Mouse (Mus musculus): ENCODE data around the gene Mas1. TPM values are rescaled to one million over a fixed set of nuclear protein-coding genes. Genes with fewer than 3 reads are reported as not detected.

The Mas1 gene
- polyA plus RNA-seq, 1 experiment from 2014 or later: 0.78 TPM

DNA sequence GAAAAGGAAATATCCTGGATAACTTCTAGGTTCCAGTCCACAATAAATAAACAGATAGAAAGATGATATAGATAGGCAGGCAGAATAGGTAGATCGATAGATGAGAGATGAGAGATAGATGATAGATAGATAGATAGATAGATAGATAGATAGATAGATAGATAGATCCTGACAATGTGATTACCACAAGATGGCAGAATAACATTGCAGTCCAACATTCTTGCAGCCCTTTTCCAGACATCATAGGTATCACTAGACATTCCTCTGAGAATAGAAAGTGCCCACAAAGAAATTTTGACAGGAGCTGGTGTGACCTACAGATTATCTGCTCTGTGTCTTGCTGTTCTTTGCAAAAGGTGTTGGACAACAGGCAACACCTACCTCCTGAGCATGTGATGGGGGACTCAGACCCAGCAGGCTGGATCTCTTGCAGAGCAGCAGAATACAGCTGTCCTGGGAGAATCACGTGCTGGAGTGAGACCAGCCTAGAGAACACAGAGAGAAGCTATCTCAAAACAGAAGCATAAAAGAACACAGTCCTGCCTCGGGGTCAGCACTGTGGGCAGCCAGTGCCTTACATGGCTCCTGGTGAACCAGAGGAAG, 70.4 kb downstream of the Mas1 start:
- WGBS: 70% methylated on average over 3 of the region's 3 CpGs
- peaks cover 46% of the 10 kb centered on the region for H3K4me1 ChIP-seq (ENCODE audit: control insufficient read depth, insufficient read depth, low read length)
- H3K36me3 ChIP-seq (ENCODE audit: control insufficient read depth, insufficient read depth, low read length): no peaks in the 10 kb centered on the region
- ATAC-seq: no peak
- no peak overlapping the region for H3K27ac ChIP-seq (ENCODE audit: low read length)
- no peak overlapping the region for H3K4me2 ChIP-seq (ENCODE audit: low read depth, low read length)
- H3K9ac ChIP-seq (ENCODE audit: low read depth, low read length): no peak overlapping the region
- no peak overlapping the region for H3K4me3 ChIP-seq (ENCODE audit: low read length)
- H3K9me3 ChIP-seq (ENCODE audit: control insufficient read depth, low read length): no peaks in the 10 kb centered on the region
- no peaks in the 10 kb centered on the region for H3K27me3 ChIP-seq (replicated peaks; ENCODE audit: control insufficient read depth, insufficient read depth, low read length)

- Histone ChIP-seq H3K36me3 (ENCODE audit: control insufficient read depth, insufficient read depth, low read length) (no peaks in the 10 kb centered on the region), H3K9ac (ENCODE audit: low read depth, low read length) (no peak overlapping the region), H3K4me3 (ENCODE audit: low read length) (no peak overlapping the region), H3K27ac (ENCODE audit: low read length) (no peak overlapping the region), H3K9me3 (ENCODE audit: control insufficient read depth, low read length) (no peaks in the 10 kb centered on the region), H3K27me3 (replicated peaks; ENCODE audit: control insufficient read depth, insufficient read depth, low read length) (no peaks in the 10 kb centered on the region), H3K4me1 (ENCODE audit: control insufficient read depth, insufficient read depth, low read length) (peaks cover 50% of the 10 kb centered on the region), H3K4me2 (ENCODE audit: low read depth, low read length) (no peak overlapping the region)
- WGBS: 59% methylated on average over 3 of the region's 3 CpGs
- no peak for ATAC-seq
These were observed 71.3 kb downstream of the Mas1 start for GRCm38 (mm10) chr17:12796633-12797032.

DNA sequence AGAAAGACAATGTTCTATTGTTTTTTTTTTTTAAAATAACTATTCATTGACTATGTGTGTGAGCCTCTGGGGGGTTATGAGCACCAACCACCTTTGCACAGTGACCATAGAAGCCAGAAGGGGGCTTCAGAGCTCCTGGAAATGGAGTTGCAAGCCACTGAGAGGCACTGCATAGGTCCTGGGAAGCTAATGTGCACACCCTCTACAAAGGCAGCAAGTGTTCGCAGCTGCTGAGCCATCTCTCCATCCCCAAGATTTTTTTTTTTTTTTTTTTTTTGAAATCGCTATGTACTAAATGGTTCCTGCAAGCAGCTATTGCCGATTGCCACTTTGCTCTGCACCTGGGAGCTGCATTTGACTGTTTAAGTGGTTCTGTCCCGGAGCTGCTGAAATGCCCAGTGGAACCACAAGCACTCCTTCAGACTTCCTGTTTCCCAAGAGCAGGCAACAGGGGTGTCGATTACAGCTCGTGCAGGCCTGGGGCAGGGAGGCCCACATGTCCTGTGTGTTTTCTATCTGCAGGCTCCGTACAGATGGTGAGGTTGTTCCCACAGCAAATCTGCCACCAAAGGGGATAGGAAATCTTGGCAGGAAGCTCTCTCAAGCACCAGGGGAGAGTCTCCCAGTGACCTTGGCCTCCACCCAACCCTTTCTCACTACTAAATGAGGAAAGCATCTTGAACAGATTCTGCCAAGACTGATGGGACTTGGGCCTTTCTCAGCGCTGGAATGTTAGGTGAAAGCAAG, 74.1 kb downstream of the Mas1 start:
- no peaks in the 10 kb centered on the region for H3K36me3 ChIP-seq (ENCODE audit: control insufficient read depth, insufficient read depth, low read length)
- H3K4me2 ChIP-seq (ENCODE audit: low read depth, low read length): no peak overlapping the region
- no peaks in the 10 kb centered on the region for H3K9me3 ChIP-seq (ENCODE audit: control insufficient read depth, low read length)
- H3K9ac ChIP-seq (ENCODE audit: low read depth, low read length): no peak overlapping the region
- no peaks in the 10 kb centered on the region for H3K27me3 ChIP-seq (replicated peaks; ENCODE audit: control insufficient read depth, insufficient read depth, low read length)
- peaks cover 62% of the 10 kb centered on the region for H3K4me1 ChIP-seq (ENCODE audit: control insufficient read depth, insufficient read depth, low read length)
- 33% methylated on average over 8 of the region's 8 CpGs for WGBS
- ATAC-seq: peak; percentile 3; the same call in 1 of the 2 replicates
- H3K27ac ChIP-seq (ENCODE audit: low read length): peak overlapping the region; percentile 86
- no peak overlapping the region for H3K4me3 ChIP-seq (ENCODE audit: low read length)

DNA sequence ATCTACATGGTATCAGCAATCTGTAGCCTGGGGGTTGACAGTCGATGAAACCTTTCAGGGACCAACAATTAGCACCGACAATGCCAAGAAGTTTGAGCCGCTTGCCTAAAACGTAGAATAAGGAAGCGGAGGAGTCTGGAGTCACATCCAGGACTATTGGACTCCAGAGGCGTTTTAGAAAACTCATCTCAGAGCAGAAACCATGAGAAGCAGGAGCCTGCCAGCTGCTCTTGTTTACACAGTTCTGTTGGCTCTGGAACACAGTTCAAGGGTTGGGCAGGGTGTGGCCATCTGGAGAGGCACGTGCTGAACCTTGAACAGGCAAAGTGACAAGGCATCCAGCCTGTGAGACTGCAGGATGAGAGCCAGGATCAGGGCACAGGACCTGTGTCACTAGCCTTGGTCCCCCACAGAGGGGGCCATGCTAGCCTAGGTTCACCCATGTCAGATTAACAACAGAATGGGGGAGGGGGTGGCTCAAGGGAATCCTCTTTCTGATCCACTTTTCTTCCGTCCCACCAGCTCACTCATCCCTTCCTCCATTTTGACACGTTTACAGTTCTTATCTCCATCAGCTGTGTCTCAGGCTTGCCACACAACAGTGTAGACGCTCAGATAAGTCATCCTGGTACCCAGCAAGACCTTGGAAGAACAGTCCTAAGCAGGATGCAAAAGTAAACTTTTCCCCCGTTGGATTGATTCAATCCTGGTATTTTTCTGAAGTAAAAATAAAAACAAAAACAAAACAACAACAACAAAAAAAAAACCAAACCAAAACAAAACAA, 75.3 kb downstream of the Mas1 start:
- Histone ChIP-seq H3K9me3 (ENCODE audit: control insufficient read depth, low read length) (no peaks in the 10 kb centered on the region), H3K9ac (ENCODE audit: low read depth, low read length) (no peak overlapping the region), H3K36me3 (ENCODE audit: control insufficient read depth, insufficient read depth, low read length) (0 out of 2 replicates have a peak, but pooled peaks cover 3% of the 10 kb centered on the region), H3K4me2 (ENCODE audit: low read depth, low read length) (no peak overlapping the region), H3K27ac (ENCODE audit: low read length) (peak overlapping the region; percentile 65), H3K4me1 (ENCODE audit: control insufficient read depth, insufficient read depth, low read length) (peaks cover 57% of the 10 kb centered on the region), H3K4me3 (ENCODE audit: low read length) (no peak overlapping the region), H3K27me3 (replicated peaks; ENCODE audit: control insufficient read depth, insufficient read depth, low read length) (no peaks in the 10 kb centered on the region)
- 43% methylated on average over 11 of the region's 11 CpGs for WGBS
- peak; percentile 90 for ATAC-seq

DNA sequence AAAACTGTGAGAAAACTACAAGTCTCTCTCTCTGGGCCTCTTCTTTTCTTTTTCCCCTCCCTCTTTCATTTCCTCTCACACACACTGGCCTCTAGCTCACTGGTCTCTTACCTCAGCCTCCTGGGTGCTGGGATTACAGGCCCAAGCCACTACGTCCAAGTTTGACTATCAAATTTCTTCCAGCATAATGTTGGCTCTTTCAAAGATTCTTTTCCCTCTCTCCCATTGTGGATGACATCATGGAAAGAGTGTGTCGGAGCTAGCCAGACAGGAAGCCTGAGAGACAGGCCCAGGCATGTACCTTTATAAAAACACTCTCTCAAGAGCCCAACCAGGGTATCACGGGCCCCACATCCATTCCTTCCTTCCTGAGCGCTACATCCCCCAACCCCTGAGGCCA, 76.5 kb downstream of the Mas1 start:
- no peaks in the 10 kb centered on the region for H3K9me3 ChIP-seq (ENCODE audit: control insufficient read depth, low read length)
- peak overlapping the region; percentile 88 for H3K27ac ChIP-seq (ENCODE audit: low read length)
- H3K4me1 ChIP-seq (ENCODE audit: control insufficient read depth, insufficient read depth, low read length): peaks cover 53% of the 10 kb centered on the region
- no peak overlapping the region for H3K4me3 ChIP-seq (ENCODE audit: low read length)
- H3K27me3 ChIP-seq (replicated peaks; ENCODE audit: control insufficient read depth, insufficient read depth, low read length): no peaks in the 10 kb centered on the region
- 41% methylated on average over 4 of the region's 4 CpGs for WGBS
- no peak overlapping the region; the same call in 1 of the 2 replicates for H3K4me2 ChIP-seq (ENCODE audit: low read depth, low read length)
- no peak overlapping the region for H3K9ac ChIP-seq (ENCODE audit: low read depth, low read length)
- H3K36me3 ChIP-seq (ENCODE audit: control insufficient read depth, insufficient read depth, low read length): 0 out of 2 replicates have a peak, but pooled peaks cover 3% of the 10 kb centered on the region
- ATAC-seq: no peak

DNA sequence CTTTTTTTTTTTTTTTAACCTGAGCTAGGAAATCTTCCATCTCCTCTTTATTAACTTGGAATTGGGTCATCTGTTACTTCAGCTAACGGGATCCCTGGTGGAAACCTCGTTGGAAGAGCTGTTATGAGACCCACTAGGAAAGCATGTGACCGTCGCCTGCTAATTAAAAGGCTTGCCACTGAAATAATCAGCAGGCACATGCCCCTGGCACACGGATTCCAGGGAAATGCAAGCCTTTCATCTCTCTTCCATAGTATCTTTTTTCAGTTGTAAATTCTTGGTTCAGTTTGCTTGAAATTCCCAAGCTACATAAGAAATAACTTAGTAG, 76.9 kb downstream of the Mas1 start:
- Histone ChIP-seq H3K27me3 (replicated peaks; ENCODE audit: control insufficient read depth, insufficient read depth, low read length) (no peaks in the 10 kb centered on the region), H3K4me3 (ENCODE audit: low read length) (no peak overlapping the region), H3K4me2 (ENCODE audit: low read depth, low read length) (no peak overlapping the region), H3K4me1 (ENCODE audit: control insufficient read depth, insufficient read depth, low read length) (peaks cover 49% of the 10 kb centered on the region), H3K36me3 (ENCODE audit: control insufficient read depth, insufficient read depth, low read length) (0 out of 2 replicates have a peak, but pooled peaks cover 3% of the 10 kb centered on the region), H3K9ac (ENCODE audit: low read depth, low read length) (0 out of 2 replicates have a peak overlapping the region, but pooled peaks have one; percentile 14), H3K9me3 (ENCODE audit: control insufficient read depth, low read length) (no peaks in the 10 kb centered on the region), H3K27ac (ENCODE audit: low read length) (peak overlapping the region; percentile 88)
- 24% methylated on average over 5 of the region's 5 CpGs for WGBS
- ATAC-seq: no peak

Small RNA genes within 50 kb of the gene (microRNA-seq; reads per million reads assigned to microRNA genes)
- gene Gm24085: not detected

Other genes starting within 250 kb of the Mas1 start
- gene Slc22a1, start 192.3 kb downstream of the Mas1 start, polyA plus RNA-seq (2015; fragmentation: Nextera tagmentation; extraction: Ambion mirVana): 0.31 and 0.32 TPM in 2 replicates
- 26.6 and 36.2 TPM in 2 replicates for gene Igf2r, start 98.5 kb downstream of the Mas1 start, polyA plus RNA-seq (2015; fragmentation: Nextera tagmentation; extraction: Ambion mirVana)
- not detected in 2 replicates for gene Mrgprh, start 7.9 kb upstream of the Mas1 start, polyA plus RNA-seq (2015; fragmentation: Nextera tagmentation; extraction: Ambion mirVana)
- 0.53 and 1.1 TPM in 2 replicates for gene Pnldc1, start 42.1 kb upstream of the Mas1 start, polyA plus RNA-seq (2015; fragmentation: Nextera tagmentation; extraction: Ambion mirVana)
- gene Tcp1, start 47.6 kb upstream of the Mas1 start, polyA plus RNA-seq (2015; fragmentation: Nextera tagmentation; extraction: Ambion mirVana): 307 and 348 TPM in 2 replicates
- gene Mrpl18, start 48.2 kb upstream of the Mas1 start, polyA plus RNA-seq (2015; fragmentation: Nextera tagmentation; extraction: Ambion mirVana): 159 and 183 TPM in 2 replicates
- gene Acat3, start 72.5 kb upstream of the Mas1 start, polyA plus RNA-seq (2015; fragmentation: Nextera tagmentation; extraction: Ambion mirVana): 0.91 and 0.99 TPM in 2 replicates
- 253 and 259 TPM in 2 replicates for gene Acat2, start 92.6 kb upstream of the Mas1 start, polyA plus RNA-seq (2015; fragmentation: Nextera tagmentation; extraction: Ambion mirVana)
- 86.6 and 96.8 TPM in 2 replicates for gene Wtap, start 126.0 kb upstream of the Mas1 start, polyA plus RNA-seq (2015; fragmentation: Nextera tagmentation; extraction: Ambion mirVana)
- 191 and 196 TPM in 2 replicates for gene Sod2, start 138.7 kb upstream of the Mas1 start, polyA plus RNA-seq (2015; fragmentation: Nextera tagmentation; extraction: Ambion mirVana)
- not detected in 2 replicates for gene Gpr31b, start 184.2 kb upstream of the Mas1 start, polyA plus RNA-seq (2015; fragmentation: Nextera tagmentation; extraction: Ambion mirVana)
- gene Tcp10b, start 193.0 kb upstream of the Mas1 start, polyA plus RNA-seq (2015; fragmentation: Nextera tagmentation; extraction: Ambion mirVana): 0.16 and 0.21 TPM in 2 replicates

All from intestine, embryonic 16.5 days (tissue).